Mouse (Mus musculus) left cerebral cortex, adult 9 months (tissue): ENCODE data around the gene Gm10477.
A peak's percentile ranks its signal among the peaks of the same experiment; 100 is the strongest.
"Not testable (repeated sequence)": the region's sequence is repeated elsewhere in the genome, so short reads cannot be mapped to it uniquely, and the experiment has no call there.

Experiments
- DNase-seq, 2 experiments: peaks; one replicate each; pipeline ENCODE4 v3.0.0; 2022; ENCODE audit warnings: low spot score in 2 of 2

Gm10477 gene

DNA sequence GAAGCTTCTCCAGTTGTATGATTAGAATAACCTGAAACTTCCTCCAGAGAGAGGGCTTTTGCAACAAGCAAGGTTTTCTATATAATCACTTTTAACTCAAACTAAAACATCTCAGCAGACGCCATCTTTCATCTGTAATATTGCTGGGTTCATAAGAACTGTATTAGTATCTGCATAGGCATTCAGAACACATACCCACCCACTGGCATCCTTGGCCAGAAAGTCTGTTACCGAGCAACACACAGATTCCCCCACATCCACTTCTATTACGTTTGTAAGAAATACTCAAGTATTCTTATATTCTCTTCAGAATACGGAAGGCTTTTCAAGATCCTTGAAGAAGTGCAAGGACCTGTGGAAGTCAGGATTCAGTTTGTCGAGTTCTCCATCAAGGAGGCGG, at the start of gene Gm10477:
TSS of gene Gm10477 (plus strand) at position 301 of the 400 bp plus-strand sequence.
- not testable (repeated sequence) for DNase-seq

DNA sequence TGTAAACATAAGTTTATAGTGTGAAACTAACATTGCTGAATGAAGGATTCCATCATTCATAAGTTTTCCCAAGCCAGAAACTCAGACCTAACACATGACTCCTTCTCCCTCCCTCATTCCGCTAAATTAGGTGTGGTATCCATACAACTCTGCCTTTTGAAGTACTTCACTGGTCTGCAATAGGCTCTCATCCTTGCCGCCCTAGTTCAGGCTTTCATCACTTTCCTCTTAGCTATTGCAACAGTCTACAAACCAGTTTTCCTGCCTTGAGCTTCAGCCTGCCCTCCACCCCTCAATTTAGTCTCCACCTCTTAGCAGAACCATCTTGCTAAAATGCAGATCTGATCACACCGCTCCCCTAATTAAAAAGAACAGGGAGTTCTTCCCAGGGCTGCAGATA, 47.0 kb upstream of the Gm10477 start:
- DNase-seq = no peak

DNA sequence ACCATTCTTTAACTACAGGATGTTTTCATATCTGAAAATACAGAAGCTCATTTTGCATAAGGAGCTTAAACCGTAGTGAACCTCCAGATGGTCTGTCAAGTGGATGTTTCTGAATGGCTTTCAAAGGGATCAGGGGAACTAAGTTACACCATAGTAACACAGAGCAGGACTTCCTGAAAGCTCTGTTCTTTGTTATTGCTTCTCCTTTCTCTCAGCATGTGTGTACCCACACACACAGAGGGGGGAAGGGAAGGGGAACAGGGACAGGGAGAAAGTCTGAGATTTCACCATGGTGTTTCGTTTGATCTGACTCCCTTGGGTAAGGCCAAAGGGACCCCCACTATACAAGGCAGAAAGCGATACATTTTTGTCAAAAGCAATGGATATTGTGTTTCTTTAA, 42.6 kb upstream of the Gm10477 start:
- no peak for DNase-seq

DNA sequence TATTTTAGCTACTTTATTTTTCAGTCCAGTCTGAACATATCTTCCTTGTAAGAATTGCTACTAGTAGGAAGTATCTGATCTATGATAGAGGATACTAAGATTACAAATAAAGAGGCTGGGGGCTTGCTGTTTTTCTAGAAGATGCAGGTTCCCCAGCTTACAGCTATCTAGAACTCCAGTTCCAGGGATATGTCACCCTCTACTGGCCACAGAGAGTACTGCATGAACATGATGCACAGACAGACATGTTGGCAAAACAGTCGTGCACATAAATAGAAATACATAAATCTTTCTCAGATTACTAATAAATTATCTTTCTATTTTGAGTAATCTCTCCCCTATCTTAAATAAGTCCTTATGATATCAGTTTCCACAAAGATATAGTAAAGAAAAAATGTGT, 34.8 kb upstream of the Gm10477 start:
- peak; percentile 11 to 76 for DNase-seq

DNA sequence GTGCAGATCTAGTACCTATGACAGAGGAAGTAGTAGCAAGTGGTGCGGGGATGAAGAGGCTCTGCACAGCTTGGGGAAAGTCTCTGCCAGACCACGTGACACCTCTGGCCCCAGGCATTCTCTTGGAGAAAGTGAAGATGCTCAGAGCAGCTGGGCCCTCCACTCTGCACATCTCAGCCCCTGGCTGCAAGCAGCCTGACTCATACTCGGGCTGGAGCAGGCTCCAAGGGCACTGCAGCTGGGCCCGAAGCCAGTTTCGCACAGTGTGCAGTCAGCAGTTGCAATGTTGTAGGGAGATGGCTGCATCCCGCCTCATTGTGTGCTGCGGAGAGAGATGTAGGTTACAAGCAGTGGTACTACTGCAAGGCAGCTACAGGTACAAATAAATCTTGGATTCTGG, 27.3 kb upstream of the Gm10477 start:
- no peak for DNase-seq

DNA sequence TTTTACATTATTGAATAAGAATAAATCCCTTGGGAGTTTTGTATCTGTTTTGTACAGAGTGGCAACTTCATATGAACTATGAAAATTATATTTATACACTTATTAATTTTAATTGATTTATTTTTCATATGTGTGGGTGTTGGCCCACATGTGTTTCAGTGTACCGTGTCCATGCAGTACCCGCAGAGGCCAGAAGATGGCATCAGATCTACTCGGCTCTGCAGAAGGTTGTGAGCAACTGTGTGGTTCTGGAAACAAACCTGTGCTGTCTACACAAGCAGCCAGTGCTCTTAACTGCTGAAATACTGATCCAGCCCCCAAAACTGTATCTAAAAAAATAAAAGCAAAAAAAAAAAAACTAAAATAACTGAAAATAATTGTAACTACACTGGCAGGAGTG, 6.7 kb downstream of the Gm10477 start:
- DNase-seq = peak in 1 of 2 experiments; percentile 66

DNA sequence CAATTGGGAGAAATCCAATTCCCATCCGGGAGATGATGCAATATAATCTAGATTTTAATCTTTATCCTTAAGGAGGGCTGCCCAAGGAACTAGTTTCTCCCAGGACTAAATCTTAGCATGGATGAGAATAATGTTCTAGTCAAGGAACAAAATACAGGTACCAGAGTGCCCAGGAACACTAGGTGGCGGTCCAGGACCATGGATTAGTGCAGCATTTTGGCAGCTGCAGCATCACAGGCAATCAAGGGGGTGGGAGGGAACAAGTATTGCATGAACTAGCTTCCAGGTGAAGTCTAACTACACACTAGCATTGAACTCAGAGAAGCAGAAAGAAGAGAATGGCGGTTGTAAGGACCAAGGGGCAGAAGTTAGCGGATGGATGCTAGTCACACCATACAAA, 12.6 kb downstream of the Gm10477 start:
- DNase-seq = peak in 1 of 2 experiments; percentile 19

DNA sequence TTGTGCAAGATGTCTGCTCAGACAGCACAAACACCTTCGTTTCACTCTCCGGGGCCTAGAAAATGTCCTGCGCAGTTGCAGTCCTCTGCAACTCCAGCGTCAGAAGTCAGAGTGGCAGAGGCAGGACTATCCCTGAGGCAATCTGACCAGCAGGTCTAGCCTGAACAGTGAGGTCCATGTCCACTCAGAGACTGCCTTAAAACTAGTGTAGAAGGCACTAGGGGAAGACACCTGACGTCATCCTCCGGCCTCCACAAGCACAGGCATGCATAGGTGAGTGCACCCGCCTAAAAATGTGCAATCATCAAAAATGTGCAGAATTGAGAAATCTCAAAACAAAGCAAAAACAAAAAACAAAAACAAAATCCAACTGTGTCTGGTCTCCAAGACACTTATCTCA, 25.0 kb downstream of the Gm10477 start, which contains the start of gene Gm648:
TSS of gene Gm648 (minus strand) at position 101 of the 400 bp plus-strand sequence.
- no peak for DNase-seq

DNA sequence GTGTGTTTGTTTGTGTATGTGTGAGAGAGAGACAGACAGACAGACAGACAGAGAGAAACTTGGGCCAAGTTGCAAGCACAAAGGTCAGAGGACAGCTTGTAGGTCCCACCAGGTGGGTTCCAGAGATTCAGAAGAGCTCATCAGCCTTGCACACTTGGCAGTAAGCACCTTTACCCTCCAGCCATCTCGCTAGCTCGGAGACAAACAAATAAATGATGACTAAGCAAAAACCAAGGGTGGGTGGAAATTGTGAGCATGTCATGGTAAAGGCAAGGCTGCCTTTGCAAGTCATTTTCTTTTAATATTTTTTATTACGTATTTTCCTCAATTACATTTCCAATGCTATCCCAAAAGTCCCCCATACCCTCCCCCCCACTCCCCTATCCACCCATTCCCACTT, 29.0 kb downstream of the Gm10477 start:
- DNase-seq = no peak

DNA sequence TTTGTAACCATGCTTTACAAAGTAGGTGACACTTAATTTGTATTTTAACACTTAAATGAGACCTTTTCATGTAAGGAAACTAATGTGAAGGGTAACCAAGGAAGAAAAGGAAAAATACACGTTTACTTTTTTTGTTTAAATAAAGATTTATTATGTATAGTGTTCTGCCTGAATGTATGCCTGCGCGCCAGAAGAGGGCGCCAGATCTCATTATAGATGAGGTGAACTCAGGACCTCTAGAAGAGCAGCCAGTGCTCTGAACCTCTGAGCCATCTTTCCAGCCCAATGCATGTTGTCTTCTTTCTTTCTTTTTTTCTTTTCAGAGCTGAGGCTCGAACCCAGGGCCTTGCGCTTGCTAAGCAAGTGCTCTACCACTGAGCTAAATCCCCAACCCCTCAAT, 47.9 kb downstream of the Gm10477 start:
- DNase-seq = no peak
